Mouse (Mus musculus): Measurements from ENCODE around the gene 5730596B20Rik.

Gene 5730596B20Rik

DNA sequence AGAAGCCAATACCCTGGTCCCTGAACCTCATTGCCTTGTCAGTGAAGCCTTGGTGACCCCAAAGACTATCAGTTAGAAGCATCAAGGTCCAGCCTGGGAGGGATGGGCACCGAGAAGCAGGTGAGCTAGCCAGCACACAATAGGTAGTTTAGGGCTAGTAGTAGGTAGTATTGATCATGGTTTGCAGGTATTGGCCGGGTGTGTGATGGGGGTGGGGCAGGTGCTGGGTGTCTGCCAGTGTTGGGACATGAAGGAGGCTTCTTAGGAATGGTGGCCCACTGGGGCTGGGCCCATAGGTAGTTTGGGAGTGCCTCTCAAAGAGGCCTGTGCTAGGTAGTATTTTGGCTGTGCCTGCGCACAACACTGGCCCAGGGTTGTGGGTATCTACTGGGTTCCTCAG lies 37.8 kb downstream of the 5730596B20Rik start:
- no peak for DNase-seq

DNA sequence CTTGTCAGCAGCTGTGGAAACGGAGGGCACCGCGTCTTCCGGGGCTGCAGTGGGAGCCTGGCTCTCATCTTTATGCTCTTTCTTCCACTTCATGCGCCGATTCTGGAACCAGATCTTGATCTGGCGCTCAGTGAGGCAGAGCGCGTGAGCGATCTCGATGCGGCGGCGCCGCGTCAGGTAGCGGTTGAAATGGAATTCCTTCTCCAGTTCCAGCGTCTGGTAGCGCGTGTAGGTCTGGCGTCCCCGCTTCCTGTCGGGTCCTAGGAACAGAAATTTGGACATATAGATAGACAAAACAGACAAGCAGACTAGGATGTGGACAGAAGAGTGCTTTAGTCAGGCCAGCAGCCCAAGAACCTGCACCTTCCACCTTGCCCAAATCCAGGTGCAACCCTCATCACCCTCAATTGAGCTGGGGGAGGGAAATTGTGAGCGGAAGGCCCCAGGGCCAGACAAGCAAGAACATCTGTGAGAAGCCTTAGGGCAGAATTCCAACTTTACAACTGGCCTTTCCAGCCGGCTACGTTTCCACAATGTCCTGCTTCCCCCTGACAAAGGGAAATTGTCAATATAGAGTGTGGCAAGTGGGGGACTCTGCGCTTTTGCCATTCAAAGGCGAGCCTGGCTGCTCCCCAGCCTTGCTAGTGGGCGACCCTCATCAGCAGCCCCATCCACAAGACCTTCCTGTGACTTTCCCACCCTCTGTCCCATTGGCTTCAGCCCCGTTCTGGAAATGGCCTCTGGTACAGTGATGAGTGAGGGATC lies 38.7 kb downstream of the 5730596B20Rik start:
- no peak for DNase-seq

DNA sequence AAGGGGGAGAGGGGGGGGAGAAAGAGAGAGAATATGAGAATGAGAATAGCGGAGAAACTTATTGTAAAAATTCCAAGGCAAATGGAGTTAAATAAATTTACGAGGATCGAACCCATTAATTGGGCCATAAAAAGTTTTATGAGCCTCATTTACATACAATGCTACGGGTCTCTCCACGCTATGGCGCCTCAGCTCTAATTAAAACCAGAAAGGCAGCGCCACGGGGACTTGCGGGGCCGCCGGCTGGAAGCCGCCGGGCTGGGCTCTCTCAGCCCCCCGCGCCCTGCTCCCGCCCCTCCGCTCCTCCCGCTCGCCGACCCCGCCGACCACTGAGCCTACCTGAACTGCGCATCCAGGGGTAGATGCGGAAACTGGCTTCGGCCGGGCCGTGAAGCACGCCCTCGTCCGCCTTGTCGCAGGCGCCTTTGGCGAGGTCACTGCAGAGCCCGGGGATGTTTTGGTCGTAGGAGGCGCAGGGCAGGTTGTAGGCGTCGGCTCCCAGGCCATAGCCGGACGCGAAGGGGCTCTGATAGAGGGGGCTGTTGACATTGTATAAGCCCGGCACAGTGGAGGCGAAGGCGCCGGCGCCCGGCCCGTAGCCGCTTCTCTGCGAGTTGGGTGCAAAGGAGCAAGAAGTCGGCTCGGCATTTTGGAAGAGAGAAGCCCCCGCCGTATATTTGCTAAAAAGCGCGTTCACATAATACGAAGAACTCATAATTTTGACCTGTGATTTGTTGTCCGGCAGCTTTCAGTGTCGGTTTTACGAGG lies 39.6 kb downstream of the 5730596B20Rik start:
- DNase-seq: no peak

DNA sequence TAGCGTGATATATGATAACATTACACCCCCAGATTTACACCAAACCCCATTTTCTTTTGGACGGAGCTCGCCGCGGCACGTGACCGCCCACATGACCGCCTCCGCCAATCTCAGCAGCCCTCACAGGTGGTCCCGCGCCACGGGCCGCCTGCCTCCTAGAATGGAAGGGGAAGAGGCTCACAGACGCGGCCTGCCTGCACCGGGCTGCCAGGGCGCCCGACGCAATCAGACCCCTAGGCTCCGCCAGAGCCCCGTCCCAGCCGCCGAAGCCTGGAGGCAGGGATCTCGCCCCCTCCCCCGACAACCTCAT lies 40.1 kb downstream of the 5730596B20Rik start:
- DNase-seq: no peak

DNA sequence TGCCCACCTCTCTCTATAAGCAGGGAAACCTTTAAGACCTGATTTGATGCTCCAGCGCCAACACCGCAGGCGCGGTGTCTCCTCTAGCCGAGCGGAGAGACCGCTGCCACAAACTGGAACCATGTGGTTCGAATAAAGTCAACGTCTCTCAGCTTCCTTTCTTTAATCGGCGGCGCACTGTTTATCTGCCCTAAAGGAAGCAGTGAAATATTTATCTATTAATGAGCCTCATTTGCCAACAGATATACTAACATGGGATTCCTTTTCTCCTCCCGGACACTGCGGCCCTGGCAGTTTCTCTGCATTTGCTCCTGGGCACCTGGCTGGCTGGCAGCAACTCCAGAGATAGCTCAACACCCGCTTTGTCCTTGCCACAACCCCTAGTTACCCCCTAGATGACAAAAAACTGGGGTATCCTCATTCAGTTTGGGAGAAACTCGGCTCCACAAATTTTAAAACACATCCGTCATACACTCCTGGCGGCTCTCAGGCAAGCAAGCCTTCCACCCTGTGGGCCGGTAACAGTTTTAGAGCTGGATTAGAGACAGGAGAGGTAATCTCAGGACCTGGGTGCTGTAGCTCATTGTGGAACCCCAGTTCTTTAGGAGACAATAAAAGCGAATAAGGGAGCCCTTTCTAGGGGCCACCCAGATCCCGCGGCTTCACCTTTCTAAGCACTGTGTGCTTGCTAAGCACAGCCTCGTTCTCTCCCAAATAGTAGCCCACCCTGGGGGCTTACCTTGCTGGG lies 40.8 kb downstream of the 5730596B20Rik start:
- DNase-seq: no peak

DNA sequence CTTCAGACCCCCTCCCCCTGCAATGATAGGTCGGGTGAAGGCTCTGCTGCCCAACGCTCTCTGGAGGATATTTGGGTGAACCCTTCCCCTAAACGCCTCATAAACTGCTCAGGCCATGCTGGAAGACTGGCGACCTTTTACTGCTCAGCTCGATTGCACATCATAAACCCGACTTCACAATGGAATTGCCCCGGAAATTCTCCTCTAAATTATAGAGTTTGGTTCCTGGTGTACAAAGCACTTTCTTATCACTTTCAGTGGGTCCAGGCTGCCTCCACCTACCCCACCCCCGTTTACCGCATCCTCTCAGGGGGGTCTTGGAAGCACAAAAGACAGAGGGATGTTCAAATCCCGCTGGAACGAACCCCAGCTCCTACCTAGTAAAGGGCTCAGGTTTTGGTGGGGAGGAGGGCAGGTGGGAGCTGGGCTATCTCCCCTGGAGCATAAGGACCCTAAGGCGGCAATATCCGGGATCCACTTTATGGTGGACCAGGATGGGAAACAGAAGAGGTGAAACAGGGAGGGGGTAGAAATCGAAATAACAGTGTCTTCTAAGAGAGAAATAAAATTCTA lies 41.4 kb downstream of the 5730596B20Rik start:
- no peak for DNase-seq

DNA sequence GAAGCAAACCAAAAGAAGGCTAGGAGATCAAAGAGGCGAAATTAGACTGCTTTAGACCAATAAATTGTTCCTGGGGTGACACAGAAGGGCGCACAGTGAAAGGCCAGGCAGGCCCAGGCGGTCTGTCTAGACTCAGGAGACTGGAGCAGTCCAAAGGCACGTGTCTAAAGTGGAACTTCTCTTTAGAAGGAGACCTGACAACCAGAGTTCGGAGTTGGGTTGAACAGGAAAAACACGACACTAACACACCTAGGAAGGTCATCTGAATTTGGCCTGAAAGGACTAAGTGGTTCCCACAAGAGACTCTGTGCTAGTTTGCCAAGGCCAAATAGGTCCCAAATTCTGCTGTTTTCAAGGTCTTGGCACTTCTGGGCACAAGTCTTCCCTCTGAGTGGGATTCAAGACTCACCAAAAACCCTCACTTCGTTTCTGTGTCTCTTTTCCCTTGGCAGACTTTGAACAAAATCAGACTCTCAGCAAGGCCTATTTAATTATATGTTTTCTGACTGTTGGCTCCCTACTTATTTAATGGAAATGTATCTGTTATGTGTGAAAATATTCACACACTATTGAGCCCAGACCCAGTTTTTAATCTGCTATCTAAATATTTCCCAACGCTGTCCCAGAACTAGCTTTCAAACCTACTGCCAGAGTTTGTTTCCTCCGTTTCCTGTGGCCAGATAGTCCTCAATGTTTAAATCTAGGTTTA lies 42.1 kb downstream of the 5730596B20Rik start:
- DNase-seq: no peak

DNA sequence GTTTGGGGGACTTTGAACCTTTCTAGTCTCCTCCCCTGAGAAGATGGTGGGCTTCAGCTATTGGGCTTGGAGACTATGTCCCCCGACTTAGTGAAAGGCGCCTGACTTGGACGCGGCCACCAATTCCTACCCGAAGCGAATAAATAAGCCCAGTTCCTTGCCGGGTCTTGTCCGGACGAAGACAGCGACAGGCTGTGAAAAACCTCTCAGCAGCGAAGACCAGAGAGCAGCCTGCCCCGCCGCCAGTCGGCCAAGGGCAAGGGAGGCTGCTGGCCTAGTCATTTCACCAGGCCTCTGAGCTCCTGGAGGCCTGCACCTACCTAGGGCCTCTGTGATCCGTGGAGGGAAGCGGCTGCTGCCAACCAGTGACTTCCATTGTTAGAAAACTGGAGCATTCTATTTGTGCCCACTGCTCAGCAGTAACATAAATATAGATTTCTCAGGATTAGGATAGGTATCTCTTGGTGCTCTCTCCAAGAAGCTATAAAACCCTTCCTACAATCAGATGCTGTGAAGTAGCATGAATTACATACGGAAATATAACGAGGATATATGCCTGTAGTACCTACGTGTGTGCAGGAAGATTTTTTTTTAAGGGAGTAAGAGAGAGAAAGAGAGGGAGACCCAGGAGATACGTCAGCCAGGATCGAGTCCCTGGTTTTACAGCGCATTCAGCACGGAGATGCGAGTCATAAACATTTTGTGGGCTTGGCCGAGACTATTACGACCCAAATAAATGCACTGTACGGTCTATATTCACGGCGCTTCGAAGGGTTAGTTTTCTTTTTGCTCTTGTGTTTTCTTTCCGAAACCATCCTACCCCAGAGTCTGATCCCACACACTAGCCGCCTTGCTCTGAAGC lies 42.9 kb downstream of the 5730596B20Rik start:
- DNase-seq: no peak

DNA sequence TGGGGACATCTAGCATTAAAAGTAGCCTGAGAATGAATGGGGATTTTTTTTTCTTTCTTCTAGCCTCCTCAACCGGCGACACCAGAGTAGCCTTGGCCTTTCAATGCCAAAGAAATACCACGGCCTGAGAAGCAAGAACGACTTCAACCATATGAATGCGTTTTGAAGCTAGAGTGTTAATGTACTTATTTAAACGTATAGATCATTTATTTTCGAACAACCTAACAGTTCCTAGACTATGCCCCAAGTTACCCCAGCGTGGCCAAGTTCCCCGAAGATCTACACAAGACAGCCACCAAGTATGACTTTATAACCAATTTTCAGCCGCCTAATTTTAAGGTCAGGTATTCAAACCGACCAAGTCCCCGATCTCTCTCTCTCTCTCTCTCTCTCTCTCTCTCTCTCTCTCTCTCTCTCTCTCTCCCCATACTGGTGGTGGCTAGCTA lies 43.6 kb downstream of the 5730596B20Rik start:
- DNase-seq: no peak

DNA sequence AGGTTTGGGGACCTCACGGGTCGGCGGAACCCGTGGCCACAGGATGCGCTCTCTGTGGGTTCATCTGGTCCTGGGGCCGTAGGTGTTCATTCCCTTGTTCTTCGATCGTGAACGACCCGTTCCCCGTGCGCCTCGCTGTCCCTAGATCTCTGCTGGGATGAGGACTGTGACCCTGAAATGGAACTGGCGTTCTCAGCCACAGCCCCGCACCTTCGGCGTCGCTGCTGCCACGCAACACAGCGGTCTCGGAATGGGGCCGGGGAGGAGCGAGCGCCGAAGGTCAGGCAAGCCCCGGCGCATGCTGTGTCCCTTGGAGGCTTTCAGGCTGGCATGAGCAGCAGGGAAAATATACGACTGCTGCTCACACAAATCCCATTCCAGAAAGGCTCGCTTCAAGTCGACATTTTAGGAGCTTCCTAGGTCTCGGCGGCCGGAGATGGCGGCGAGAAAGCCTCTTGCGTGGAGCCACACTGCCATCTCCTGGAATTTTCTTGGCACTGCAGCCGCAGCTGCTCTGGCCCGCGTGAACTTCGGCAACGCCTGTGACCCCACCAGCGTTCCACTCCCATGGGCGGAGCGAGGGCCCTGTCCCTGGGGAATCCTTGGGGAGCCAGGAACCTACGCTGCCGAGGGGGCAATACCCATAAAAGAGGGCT lies 44.2 kb downstream of the 5730596B20Rik start, which contains the start of gene Hoxa7:
Gene Hoxa7 (minus strand): TSS at position 518 of the 656 bp plus-strand sequence.
- peak; percentile 76 for DNase-seq

DNA sequence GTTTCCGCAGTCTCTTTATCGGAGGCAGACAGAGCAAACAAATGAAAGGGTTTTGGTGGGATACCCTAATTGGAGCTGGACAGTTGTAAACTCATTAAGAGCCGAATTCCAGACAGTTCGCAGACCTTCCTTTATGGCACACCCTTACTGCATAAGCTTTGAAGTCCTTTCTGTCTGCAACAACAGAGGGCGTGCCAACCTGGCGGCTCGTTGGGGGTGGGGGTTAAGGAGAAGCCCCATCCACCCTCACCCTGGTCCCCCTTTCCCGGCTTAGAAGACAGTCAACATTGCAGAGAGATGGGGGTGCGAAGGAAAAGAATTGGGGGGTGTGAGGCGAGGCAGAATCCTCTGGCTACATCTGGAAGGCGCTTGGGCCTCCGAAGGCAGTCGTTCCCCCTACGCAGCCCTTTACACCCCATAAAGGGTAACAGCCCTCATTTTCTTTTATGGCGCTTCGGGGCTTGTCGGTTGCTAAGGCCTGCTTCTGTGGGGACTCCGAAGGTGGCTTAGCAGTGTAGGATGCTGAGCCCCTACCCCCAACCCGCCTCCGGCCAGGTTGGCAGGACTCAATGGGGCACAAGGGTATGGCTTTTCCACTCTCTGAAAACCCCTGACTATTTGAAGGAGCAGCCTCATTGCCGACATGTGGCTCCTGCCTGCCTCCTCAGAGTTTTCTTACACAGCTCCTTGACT lies 44.8 kb downstream of the 5730596B20Rik start:
- DNase-seq: no peak

DNA sequence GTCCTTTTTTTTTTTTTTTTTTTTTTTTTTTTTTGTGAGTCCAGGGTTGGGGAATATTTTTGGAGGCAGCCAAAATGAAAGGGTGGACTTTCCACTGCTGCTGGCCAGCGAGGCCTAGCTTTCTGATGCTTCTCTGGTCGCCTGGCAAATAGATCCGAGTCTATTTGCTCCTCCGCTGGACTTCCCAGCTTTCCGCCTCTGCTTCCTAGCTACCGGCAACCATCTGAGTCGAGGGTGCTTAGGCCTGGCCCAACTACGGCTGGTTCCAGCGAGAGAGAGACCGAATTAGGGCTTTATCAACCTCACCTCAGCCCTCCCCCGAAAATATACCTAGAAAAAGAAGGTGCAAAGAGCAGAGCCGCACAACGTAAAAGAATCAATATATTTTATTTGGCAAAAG lies 45.4 kb downstream of the 5730596B20Rik start:
- no peak for DNase-seq

DNA sequence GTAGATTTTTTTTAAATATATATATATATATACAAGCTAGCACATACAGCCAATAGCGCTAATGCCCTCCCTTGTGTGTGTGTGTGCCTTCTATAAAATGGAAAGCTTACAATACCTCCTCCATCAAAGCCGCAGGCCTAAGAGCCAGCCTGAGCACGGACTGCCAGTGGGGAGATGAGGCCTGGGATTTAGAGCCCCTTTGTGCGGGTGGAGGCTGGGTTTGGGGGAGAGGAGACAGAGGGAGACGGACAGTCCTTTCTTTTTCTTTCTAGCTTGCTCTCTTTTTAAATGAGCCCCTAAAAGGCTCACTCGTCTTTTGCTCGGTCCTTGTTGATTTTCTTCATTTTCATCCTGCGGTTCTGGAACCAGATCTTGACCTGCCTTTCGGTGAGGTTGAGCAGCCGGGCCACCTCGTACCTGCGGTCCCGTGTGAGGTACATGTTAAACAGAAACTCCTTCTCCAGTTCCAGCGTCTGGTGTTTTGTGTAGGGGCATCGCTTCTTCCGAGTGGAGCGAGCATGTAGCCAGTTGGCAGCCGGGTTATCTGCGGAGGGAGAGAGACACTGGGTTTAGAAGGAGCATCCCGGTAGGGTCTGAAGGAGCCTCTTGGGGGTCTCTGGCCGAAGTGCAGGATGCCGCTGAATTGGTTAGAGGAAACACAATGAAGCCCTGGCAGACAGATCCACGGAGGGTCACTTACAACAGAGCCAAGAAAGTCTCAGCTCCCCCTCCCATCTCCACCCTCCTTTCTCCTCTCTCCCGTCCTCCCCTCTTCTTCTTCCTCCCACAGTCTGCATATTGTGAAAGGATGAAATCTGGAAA lies 46.9 kb downstream of the 5730596B20Rik start:
- no peak for DNase-seq

DNA sequence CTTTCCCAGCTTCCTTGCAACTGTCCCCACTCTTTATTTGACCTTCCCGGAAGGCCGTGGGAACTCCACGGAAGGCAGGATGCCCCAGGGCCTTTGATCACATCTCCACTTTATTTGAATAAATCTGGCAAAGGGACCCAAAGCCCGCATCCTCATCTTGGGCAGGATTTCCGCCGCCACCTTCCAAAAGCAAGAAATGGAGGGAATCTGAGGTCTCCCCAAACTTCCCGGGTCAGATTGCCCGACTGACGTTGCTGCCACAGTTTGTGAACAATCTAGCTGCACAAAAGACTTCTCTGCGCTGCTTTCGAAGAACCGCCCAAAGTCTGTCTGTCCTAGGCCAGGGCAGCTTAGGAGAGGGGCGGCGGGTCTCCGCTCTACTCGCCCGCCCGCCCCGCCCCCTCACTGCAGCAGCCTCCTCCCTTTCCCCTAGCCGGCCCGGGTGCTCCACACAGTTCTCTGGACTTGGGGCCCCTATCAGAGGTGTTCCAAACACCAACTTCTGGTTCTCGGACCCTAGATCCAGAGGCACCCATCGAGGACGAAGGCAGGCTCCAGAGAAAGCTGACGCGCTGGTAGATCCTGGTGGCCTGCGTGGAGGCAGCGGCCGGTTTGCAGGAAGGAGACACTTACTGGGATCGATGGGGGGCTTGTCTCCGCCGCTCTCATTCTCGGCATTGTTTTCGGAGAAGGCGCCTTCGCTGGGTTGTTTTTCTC lies 47.8 kb downstream of the 5730596B20Rik start:
- no peak for DNase-seq

DNA sequence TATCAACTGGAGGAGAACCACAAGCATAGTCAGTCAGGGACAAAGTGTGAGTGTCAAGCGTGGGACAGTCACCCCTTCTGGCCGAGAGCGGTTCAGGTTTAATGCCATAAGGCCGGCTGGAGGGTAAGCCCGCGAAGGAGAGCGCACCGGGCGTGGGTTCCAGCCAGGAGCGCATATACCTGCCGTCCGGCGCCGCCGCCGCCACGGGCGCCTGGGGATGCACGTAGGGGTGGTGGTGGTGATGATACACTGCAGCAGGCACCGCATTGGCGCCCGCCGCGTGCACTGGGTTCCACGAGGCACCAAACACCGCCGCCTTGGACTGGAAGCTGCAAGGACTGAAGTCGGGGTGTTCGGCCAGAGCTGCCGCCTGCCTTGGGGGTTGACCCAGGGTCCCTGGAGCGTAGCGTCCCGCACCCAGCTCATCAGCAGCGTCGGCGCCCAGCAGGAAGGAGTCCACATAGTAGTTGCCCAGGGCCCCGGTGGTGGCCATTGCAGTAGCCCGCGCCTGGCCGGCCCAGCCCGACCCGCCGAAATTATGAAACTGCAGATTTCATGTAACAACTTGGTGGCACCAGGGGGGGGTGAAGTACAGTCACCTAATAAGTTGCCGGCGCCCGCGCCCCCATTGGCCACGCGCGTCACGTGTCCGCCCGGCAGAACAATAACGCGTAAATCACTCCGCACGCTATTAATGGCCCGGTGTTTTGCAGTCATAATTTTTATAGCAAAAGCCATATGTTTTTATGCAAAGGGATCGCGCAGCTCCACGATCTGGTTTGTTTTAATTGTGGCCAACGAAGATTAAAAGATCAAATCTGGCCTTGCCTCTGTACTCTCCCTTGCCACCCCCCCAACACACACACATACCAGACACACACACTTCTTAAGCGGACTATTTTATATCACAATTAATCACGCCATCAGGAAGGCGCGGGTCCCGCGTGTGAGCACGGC lies 48.6 kb downstream of the 5730596B20Rik start:
- DNase-seq: no peak

DNA sequence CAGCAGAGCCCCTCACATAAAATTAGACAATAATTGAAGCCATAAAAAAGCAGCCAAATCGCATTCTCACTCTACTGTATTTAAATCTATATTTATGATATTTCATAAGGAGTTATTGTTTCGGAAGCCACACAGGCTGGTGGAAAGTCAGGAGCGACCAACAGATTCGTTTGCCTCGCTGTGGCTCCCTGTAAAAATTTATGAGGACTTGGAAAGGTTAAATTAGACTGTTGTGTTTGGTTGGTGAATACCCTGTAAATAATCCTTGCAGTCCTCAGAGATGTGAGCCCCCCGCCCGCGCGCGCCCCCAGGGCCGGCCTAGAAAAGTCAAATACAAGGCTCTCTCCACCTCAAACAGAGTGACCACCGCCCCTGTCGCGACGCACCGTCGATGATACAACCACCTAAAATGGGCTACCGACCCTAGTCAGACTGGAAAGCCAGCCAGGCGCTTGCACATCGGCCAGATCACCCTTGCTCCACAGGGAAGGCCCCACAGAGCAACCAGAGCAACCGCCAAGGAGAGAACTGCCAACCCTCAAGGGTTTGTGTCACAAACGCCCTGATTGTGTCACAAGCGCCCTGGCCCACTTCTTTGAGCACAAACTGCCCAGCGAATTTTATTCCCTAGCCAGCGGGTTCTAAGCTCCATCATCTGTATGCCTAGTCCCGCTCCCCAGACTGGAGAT lies 49.4 kb downstream of the 5730596B20Rik start:
- DNase-seq: no peak

Data from right cerebral cortex, postnatal 14 days (tissue).